Mouse (Mus musculus) frontal cortex, postnatal 14 days (tissue): ENCODE data around the gene Bcl3.

ENCODE experiments used
- DNase-seq, 2 experiments: peaks; one replicate each; pipeline ENCODE4 v3.0.0; 2022; ENCODE audit warnings: low spot score in 2 of 2

Bcl3 gene

DNA sequence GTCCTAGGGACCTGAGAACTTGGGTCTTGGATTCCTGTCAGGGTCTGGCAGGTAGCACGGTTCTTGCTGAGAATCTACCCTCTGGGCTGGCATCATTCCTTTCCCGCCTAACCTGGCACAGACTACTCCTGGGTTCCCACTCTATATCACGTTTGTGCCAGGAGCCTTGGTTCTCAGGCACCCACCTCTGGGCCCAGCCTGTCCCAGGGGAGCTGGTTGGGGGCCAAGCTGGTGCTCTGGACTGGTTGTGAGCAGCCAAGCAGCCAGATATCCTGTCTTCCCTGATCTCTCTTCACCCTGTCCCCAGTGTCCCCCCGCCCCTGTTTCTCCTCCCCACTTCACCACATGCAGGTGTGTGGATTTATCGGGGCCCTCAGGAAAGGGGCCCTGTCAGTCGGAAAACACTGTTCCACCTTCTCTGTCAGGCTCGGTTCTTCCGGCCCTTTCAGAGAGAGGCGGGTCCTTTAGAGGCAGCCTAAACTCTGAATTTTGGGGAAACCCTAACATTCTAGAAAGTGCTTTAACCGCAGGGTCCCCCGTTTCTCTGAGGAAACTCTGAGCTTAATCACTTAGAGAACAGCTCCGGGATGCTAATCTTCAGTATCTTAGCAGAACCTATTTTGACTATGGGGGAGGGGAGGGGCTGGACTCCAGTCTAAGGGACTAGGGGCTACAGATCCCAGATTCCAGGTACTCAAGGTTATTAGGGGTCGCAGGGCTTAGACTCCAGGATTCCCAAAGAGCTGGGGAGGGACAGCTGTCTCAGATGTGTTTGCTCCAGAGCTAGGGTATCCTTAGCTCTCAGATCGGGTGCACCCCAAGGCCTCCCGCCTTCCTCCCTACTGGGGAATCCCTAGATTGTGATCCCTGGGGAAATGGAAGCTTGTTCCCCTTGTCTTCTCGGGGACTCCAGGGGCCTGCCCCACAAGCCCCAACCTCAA is 52.9 kb downstream of the Bcl3 start:
- DNase-seq: no peak

DNA sequence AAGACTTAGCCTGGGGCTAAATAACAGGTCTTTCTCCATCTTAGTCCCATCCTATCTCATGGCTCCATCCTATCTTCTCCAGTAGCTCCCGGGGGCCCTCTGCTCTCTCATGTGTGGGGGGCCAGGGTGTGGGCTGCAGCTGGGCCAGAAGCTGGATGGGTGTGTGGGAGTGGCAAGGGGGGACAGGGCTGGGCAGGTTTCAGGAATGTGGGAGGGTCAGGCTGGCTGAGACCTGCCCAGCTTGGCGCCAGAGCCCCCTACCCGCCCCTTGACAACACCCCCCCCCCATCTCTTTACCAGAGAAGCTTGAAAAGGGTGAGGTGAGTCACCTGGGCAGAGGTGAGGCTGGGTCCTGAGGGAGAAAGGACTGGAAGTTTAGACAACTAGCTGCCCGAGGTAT is 53.6 kb downstream of the Bcl3 start:
- DNase-seq: no peak

DNA sequence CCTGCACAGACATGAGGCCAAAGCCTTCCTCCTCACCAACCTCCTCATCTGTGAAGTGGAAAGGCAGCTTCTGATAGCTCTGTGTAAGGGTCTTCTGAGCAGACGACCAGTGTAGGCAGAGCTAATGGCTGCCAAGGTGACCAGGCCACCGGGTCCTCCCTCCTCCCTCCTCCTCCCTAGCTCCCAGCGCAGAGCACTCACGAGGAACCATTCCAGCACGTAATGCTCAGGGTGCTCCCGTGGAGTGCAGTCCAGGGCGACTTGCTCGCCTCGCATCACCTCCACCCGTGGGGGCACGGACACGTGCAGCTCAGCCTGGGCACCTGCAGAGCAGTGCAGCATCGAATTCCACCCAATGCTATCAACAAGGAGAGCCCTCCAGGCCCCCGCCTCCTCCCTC is 54.3 kb downstream of the Bcl3 start:
- no peak for DNase-seq

DNA sequence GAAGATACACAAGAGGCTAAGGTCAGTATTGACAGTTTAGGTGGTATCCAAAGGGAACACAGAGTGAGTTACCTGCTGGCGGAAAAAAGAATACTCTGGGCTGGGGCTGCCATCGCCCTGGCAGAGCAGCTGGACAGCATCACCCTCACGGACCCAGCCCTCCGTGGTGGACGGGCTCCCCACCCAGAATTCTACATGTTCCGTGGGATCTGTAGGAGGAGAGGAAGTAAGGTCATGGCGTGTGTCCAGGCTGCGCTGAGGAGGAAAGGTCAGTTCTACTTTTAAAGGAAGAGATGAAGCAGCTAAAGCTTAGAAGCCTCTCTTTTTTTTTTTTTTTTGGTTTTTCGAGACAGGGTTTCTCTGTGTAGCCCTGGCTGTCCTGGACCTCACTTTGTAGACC is 58.0 kb downstream of the Bcl3 start:
- no peak for DNase-seq

DNA sequence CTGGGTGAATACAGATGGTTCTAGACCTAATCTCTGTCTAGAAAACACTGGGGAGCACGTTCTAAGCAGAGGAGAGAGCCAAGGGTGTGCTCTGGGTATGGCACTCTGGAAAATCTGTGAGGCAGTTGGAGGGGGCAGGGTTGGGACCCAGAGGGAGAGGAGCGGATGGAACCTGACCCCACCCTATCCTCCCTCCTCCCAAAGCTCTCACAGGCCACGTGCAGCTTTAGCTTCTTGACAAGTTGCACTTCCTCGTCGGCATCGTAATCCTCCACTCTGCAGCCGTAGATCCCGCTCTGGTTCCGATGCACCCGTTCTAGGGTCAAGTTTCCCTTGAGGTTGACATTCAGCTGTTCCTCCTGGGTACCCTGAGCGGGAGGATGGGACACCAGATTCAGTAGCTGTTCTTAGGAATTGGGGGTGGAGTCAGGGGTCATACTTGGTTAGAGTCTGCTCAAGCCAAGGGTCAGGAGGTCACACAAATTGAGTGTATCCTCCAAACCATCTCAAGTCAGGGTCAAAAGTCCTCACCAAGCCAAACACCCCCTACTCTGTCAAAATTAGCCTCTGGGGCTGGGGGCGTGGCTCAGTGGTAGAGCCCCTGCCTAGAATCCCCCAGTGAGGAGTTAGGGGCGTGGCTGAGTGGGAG is 58.6 kb downstream of the Bcl3 start:
- no peak for DNase-seq

DNA sequence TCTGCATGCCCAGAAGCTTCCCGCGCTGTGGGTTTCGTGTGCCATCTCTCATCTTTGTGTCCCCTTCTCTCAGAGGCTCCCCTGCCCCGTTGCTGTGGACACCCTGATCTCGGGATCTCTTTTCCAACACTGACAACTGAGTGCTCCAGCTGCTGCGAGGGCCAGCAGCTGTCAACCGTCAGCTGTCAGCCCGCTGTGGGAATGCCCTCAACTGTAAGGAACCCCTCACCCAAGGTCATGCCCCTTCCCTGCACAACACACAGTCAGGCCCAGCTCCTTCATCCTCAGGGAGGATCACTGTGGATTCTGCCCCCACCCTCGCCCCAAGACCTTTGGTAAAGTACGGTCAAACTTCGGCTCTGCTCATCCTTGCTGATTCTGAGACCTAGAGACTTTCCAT is 60.3 kb downstream of the Bcl3 start:
- no peak for DNase-seq

DNA sequence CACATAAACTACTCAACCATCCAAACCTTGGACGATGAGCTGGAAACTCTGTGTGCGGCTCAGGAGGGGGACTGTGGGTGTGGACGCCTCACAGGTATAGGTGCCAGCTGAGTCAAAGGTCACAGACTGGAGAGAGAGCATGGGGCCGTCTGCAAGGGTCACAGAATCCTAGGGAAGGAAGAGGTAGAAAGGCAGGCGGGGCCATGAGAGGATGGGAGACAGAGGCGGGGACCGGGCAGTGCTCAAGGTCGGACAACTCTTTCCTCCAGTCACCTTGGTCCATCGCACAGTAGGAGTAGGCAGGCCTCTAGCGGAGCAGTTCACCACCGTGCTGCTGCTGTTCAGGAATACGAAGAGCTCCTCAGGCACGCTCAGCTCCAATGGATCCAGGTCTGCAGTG is 62.5 kb downstream of the Bcl3 start:
- no peak for DNase-seq

DNA sequence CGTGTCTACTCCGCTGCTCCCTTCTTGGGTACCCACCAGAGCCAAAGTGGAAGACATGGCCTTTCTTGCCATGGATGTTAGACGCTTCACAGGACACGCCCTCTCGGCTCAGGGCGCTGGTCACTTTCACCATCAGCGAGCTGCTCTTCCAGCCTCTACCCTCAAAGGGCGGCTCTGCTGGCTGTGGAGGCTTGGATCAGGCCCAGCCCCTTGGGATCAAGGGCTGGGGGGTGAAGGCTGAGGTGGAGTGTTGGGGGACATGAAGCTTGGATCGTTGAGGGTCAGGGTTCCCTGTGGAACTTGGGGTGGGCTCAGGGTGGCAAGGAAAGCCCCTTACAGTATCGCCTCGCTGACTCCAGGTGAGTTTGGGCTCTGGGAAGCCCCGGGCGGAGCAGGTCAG is 63.9 kb downstream of the Bcl3 start:
- DNase-seq: no peak
